Mouse (Mus musculus): ENCODE results near the gene Pard3.
A peak's percentile ranks its signal among the peaks of the same experiment; 100 is the strongest.

Gene Pard3

DNA sequence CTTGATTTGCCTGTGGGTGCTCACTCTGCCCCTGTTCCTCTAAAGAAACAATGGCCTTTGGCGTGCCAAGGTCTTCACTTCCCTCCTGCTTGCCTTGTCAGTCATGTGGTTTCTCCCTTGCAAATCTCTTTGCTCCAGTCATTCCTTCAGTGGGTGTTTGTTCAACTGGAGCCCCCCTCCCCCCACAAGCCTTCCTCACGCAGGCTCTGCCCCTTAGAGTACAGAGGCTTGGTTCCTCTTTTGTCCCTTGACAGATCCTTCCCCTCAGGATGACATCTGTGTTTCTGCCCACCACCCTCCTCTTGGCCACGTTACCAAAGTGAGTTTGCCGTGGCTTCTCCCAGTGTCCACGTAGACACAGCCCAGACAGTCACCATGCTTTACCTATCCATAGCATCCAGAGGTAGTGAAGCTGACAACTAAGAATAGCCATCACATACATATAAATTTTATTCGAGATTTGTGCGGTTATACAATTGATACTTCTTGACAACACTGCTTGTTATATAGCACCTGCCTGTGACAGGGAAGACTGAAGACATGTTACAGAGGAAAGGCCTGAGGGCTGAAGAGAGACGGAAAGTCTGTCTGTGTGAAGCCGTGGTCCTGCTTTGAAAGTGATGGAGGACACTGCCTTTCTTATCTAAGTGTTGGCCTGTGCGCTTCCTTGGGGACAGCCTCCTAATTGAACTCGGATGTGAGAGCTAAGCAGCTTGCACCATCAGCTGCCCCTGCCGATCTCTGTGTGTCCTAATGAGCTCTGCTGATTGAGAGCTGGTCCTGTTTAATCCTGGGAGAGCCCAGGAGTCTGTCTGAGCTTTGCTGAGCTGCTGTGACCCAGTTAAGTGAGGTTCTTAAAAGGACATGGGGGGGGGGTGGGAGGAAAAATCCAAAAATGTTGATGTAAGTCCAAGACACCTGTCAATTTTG is 266.8 kb downstream of the Pard3 start:
- no peak for DNase-seq (ENCODE audit: extremely low read depth, low read depth, low spot score)

DNA sequence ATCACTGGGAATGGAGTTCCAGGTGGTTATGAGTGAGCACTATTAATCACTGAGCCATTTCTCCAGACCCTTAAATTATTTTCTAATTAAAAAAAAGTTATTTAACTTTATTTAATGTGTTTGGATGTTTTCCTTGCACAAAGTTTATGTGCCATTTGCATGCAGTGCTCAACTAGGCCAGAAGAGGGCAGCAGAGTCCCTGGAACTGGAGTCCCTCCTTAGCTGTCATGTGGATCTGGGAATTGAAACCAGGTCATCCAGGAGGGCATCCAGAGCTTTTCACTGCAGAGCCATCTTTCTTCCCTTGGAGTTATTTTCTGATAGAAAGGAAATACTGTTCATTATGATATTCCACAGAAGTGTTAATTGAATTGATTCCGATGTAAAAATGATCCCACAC is 268.1 kb downstream of the Pard3 start:
- no peak for DNase-seq (ENCODE audit: extremely low read depth, low read depth, low spot score)

DNA sequence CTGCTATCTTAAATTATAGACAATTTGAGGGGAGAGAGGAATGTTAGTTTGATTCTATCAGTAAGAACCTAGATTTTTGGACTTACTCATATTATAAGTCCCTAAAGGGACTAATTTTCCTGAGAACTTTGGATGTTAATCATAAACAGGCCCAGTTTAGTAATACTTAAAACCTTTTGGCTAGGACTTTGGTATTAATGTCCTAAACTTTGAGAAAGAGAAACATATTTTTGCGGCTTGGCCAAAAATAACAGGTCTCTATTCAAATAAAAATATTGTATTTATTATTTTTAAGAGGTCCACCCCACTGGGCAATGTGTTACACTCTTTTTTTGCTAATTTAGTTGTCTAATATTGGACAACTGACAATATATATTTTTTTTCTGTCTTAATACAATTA is 271.5 kb downstream of the Pard3 start:
- DNase-seq (ENCODE audit: extremely low read depth, low read depth, low spot score): no peak

DNA sequence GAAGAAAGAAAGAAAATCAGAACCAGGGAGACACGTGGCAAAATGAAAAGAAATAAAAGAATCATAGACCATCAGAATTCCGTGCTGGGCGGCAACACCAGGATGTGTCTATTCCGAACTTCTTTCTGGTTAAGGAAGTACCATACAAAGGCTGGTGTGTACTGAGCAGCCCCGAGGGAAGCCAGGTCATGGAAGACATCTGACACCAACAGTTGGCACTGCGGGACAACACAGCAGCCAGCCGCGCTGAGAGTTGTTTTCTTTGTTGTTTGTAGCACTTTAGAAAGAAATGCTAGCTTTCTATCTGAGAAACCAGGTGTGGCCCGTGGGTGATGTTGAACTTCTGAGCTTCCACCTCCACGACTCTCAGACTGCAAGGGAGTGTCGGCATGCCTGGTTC is 274.5 kb downstream of the Pard3 start:
- DNase-seq (ENCODE audit: extremely low read depth, low read depth, low spot score): no peak

DNA sequence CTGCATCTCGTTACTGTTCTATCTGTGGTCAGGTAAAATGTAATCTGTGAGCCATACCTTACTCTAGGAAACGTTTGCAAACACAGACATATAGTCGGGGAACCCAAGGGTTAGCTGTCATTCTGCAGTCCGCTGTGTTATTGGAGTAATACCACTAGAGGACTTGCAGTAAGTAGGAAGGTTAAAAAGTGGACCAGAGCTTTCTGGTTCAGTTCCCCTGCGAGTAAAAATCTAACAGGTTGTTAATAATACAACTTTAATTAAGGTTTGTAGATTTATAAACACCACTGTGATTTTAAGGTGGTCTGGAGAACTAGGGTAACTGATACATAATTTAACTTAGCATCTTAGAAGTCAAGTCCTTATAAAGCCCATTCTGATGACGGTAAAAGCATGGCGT is 277.4 kb downstream of the Pard3 start:
- no peak for DNase-seq (ENCODE audit: extremely low read depth, low read depth, low spot score)

DNA sequence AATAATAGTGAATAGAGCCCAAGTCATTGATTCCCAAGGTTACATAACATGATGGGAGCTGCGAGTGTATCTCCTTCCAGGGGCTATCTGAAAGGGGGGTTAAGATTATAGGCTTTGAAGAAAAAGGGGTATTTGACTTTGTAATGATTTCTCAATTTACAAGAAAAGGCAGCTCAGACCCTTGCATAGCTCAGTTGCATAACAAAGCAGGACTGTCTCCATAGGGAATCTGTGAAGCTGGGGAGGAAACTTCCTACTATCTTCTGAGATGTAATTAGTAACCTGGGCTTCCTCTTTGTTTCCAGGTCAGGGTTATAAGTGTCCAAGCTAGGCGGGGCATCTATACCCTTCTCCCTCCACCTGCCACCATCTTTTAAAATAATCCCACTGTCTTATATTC is 279.4 kb downstream of the Pard3 start:
- DNase-seq (ENCODE audit: extremely low read depth, low read depth, low spot score): no peak

DNA sequence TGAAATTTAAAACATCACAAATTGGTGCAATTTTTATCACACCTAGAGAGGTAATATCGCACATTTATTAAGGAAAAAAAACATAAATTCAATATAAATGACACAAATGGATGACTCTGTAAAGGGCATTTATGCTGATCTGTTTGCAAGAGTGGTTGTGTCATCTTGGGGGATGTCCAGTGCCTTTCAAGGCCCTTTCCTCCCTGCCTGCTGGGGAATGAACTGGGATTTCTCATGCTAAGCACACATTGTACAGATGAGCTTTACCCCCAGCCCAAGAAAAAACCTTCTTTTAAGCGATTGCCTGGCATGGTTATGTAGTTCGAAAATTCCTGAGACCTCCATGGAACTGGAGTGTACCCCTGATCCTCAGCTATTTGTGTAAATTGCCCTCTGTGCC is 280.7 kb downstream of the Pard3 start:
- no peak for DNase-seq (ENCODE audit: extremely low read depth, low read depth, low spot score)

DNA sequence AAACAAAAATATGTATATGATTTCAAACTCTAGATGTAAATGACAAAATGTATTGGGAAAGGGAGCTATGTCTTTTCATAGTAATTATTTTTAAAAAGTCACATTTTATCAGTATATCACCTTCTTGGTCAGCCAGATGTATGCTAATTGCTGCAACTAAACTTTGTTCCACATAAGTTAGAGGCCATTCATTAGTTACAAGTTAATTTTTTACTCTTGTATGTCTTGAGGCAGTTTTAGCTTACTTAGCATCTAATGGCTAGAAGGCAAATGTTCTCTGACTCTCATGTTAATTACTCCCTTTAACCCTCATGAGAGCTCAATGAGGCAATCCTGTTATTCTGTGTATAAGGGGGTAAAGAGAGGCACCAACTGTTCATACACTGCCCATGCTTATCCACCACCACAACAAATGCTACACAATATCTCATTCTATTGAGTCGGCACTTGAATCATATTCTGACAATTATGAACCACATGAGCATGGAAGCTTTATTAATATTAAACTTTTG is 282.3 kb downstream of the Pard3 start:
- no peak for DNase-seq (ENCODE audit: extremely low read depth, low read depth, low spot score)

DNA sequence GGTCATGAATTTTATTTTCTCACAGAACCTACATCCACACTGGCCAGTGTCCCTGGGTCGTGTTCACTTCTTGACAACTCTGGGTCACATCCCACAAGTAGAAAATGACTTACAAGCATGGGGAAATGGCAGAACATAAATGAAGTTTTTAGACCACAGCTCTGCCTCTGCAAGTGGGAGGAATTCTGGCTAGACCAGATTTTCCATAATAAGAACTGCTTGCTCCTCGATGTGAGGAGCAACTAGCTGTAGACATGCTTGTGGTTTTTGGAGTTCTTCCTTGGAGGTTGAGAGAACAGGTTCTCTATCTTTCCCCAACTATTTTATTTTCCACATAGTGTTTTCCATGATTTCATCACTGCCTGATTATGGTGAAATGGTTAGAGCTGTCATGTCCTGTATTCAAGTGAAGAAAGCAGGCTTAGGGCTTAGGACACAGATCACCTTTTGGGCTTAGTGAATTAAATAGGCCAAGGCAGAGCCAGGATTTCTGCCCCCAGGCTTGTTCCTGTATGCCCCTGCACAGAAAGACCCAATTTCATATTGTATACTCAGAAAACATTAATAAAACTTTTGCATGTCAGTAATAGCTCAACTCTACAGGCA is 284.3 kb downstream of the Pard3 start:
- peak; percentile 74 for DNase-seq (ENCODE audit: extremely low read depth, low read depth, low spot score)

DNA sequence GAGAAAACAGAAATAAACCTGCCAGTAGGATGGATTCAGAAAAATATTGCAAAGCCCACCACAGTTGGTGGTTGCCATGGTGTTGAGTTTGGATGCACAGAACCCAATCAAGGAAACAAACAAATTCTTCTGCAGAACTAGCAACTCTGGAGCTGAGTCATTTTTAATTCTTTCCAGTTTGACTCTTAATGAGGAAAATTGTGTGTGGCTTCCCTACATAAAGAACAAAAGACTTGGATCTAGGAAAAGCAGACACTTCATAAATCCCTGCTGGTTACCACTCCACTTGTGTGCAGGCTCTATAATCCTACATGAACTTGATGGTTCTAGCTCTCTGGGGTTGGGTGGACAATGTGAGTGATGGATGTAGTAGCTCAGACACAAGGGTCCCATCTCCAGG is 298.1 kb downstream of the Pard3 start:
- DNase-seq (ENCODE audit: extremely low read depth, low read depth, low spot score): no peak

DNA sequence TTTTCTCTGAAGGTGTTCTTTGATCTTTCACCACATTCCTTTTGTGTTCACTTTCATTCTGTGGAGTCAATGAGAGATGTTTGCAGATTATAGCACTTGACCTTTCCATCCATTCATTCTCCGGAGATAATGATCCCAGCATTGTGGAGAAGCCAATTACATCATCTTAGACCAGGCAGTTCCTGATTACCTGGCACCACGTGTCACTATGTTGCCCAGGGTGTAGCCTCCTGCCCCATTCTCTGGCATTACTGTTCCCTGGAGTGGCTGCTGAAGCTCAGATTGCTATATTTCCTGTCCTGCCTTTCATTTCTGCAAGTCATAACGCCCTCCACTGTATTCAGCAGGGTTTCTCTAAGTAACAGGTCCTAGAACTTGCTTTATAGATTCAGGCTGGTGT is 304.7 kb downstream of the Pard3 start:
- no peak for DNase-seq (ENCODE audit: extremely low read depth, low read depth, low spot score)

DNA sequence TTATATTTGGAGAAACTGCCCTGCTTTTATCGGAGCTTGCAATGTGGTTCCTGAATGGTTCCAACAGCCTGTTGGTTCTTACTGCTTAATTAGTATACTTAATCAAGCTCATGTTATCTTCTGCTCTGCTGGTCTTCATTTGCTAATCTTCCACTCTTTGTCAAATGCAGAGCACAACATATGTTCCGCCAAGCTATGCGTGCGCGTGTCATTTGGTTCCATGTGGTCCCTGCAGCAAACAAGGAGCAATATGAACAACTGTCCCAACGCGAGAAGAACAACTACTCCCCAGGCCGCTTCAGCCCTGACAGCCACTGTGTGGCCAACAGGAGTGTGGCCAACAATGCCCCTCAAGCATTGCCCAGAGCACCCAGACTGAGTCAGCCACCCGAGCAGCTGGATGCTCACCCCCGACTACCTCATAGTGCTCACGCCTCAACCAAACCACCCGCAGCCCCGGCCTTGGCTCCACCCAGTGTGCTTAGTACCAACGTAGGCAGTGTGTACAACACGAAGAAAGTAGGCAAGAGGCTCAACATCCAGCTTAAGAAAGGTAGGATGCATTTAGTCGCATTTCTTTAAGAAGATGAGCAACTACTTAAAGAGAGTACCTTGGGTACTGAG is 307.7 kb downstream of the Pard3 start:
- no peak for DNase-seq (ENCODE audit: extremely low read depth, low read depth, low spot score)

DNA sequence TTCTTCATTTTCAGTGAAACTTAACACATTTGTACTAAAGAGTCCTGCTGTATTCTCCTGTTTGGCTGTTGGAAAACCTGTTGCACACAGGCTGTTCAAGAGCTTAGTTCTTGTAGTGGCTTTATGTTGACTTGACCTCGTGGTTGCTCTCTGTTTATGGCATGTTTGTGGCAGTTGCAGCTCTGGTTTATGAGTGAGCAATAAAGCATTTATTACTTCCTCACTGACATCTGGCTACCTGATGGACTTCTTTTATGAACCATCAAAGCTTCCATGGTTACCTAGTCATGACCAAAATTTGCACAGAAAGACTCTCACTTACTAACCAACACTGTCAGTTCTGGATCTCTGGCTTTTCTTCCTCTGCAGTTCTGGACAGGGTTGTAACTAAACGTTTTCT is 314.1 kb downstream of the Pard3 start:
- DNase-seq (ENCODE audit: extremely low read depth, low read depth, low spot score): no peak

DNA sequence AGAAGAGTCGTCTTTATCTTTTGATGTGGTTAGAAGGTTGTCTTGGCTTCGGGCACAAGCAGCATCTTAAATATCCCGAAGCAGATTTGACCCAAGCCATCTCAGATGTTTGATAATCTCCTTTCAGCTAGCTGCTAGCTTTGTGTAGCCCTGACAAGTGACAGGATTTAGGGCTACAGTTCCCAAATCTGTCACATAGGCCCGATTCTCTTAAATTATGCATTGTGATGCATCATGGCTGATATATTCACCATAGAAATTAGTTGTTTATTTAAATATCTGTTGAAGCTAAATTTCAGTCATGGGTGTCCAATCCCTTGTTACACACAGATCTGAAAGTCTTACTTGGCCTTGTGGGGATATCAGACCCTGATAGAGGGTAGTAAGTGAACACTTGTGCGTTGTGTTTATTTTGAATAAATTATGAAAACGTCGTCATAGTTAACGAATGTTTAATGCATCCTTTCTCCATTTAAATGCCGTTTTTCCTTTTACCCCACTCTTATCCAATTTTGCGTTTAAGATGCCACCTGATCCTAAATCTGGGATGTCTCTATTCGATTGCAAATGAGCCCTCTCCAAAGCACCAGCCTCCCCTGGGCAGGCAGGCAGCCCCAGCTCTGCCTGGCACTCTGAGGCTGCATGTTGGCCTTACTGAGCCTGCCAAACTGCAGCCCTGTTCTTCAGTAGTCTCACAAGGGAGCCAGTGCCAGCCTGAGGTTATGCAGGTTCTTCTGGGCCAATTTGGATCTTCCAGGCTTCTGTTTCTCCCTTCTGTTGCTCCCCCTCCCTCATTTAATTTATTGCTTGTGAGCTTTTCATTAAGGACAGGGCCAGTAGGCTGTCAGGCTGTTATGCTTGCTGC is 315.5 kb downstream of the Pard3 start:
- no peak for DNase-seq (ENCODE audit: extremely low read depth, low read depth, low spot score)

DNA sequence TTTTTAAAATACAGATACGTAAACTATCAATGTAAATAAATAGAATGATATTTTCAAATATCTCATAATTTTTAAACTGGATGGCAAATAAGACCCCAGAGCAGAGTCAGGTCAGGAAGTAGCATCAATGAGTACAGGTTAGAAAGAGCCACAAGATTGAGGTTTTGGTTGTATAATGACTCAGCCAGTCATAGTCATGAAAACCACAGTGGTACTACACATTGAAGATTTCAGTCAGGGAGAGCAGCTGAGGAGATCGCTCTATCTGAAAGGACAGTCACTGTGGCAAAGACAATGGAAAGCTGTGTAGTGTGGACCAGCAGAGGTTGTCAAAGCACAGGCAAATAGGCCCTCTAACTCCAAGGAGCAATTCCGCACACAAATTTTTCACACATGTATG is 317.6 kb downstream of the Pard3 start:
- no peak for DNase-seq (ENCODE audit: extremely low read depth, low read depth, low spot score)

DNA sequence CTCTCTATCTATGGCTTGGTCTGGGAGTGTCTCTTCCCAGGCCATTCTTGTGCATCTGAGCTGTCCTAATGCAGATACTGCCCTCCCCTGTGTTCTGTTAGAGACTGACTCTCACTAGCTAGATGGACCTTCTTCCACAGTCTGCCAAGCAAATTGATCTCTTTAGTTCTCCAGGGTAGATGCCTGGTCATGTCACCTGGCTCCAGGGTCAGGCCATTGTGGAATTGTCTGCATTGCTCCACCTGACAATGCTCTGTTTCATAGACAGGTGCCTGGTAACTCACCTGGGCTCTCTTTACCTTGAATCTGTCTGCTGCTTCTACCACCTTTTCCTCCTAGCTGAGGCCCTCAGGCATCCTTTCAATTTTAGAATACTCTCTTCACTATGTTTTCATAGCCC is 329.0 kb downstream of the Pard3 start:
- DNase-seq (ENCODE audit: extremely low read depth, low read depth, low spot score): no peak

DNA sequence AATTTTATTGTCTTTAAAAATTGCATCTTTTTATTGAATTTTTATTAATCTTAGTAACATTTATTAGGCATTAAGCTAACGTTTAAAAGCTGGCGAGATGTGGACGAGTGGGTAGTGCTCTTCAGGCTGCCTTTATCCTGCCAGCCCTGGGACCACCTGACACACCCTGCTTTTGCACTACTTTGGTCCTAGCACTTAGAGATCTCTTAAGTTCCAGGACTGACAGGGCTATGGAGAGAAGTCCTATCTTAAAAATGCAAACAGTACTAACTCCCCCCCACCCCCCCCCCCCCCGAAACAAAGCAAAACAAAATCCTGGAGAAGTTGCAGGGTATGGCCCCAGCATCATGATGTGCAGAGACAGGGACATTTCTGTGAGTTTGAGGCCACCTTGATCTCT is 331.8 kb downstream of the Pard3 start:
- DNase-seq (ENCODE audit: extremely low read depth, low read depth, low spot score): no peak

DNA sequence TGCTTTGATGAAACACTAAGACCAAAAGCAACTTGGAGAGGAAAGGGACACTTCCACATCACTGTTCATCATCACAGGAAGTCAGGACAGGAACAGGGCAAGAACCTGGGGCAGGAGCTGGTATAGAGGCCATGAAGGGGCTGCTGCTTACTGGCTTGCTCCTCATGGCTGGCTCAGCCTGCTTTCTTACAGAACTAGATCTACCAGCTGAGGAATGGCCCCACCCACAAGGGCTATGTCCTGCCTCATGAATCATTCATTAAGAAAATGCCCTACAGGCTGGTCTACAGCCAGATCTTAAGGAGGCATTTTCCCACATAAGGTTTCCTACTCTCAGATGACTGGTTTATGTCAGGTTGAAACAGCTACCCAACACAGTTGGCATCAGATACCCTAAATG is 342.1 kb downstream of the Pard3 start:
- DNase-seq (ENCODE audit: extremely low read depth, low read depth, low spot score): peak; percentile 11

DNA sequence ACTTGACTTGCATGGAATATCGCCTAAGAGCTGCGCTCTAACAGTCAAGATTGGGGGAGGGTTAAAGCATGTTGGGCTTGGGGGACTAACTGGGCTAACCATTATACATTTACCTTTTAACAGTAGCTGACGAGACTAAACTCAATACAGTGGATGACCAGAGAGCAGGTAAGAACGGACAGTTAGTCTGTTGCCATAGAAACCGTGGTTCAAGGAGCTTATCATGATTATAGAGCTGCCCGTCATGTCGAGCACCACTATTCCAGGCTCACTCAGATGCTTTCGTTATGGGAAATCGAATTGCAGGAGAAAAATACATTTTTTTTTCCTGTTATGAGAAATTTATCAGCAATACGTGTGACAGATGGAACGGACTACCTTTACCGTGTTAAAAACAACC is 346.9 kb downstream of the Pard3 start:
- DNase-seq (ENCODE audit: extremely low read depth, low read depth, low spot score): no peak

DNA sequence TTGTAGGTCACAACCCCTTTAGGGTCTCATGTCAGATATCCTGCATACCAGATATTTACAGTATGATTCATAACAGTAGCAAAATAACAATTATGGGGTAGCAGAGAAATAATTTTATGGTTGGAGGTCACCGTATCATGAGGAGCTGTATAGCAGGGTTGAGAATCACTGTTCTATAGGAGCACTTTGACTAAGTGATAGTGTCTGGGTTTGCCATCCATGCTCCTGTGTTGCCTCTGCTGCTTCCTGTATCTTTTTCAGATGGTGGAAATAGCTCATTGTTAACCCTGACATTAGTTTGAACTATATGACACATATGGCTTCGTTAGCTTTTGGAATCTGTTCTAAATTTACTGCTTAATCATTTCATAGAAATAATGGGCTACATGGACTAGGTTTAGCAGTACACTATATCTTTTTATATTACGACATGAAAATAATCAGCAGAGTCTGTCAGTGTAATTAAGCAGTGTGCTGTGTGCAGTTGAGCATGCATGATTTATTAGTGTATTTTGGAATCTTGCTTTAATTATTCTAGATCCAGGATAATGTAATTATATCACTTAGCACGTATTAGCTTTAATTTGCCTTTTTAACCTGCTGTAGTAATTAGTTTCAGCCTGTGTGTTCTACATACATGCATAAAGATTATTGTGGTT is 347.6 kb downstream of the Pard3 start:
- DNase-seq (ENCODE audit: extremely low read depth, low read depth, low spot score): no peak

DNA sequence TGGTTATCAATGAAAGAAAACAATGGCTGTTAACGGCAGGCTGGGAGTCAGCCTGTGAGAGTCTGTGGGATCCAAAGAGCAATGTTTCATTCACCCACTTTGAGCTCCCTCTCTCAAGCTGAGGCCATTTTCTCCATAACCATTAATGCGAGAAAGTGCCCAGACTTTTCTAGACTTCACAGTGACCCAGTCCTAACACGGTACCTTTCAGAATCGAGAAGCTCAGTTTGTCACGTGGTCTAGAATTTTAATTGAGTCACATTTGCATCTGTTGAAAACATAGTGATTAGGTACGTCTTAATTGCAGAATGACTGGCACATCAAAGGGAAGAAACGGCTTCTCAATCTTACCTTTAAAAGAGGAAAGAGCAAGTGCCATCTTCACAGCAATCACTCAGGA is 359.3 kb downstream of the Pard3 start:
- no peak for DNase-seq (ENCODE audit: extremely low read depth, low read depth, low spot score)
